Mouse (Mus musculus): ENCODE data around the gene Bnc2. TPM values are rescaled to one million over a fixed set of nuclear protein-coding genes. Genes with fewer than 3 reads are reported as not detected.

Bnc2 gene
- polyA plus RNA-seq, 1 experiment from 2014 or later: 16.8 TPM

- Histone ChIP-seq H3K9me3 (ENCODE audit: control insufficient read depth, low read length) (no peaks in the 10 kb centered on the region), H3K9ac (ENCODE audit: low read length) (no peak overlapping the region), H3K36me3 (ENCODE audit: control insufficient read depth, insufficient read depth, low read length) (no peaks in the 10 kb centered on the region), H3K4me2 (ENCODE audit: low read depth, severe bottlenecking) (no peak overlapping the region), H3K4me3 (ENCODE audit: low read depth, low read length) (no peak overlapping the region), H3K27ac (replicated peaks; ENCODE audit: low read depth, low read length) (no peak overlapping the region), H3K4me1 (ENCODE audit: control insufficient read depth, insufficient read depth, low read length) (peaks cover 15% of the 10 kb centered on the region), H3K27me3 (ENCODE audit: control insufficient read depth, insufficient read depth, low read length) (no peaks in the 10 kb centered on the region)
- ATAC-seq (ENCODE audit: insufficient number of reproducible peaks, low FRiP score, low TSS enrichment, low read depth) (no peak), DNase-seq (ENCODE audit: low spot score) (no peak)
- WGBS: 76% methylated on average over 3 of the region's 3 CpGs
Measured at GRCm38 (mm10) chr4:84621785-84622184, 53.3 kb downstream of the Bnc2 start.

- H3K4me1 ChIP-seq (ENCODE audit: control insufficient read depth, insufficient read depth, low read length): no peaks in the 10 kb centered on the region
- no peaks in the 10 kb centered on the region for H3K9me3 ChIP-seq (ENCODE audit: control insufficient read depth, low read length)
- ATAC-seq (ENCODE audit: insufficient number of reproducible peaks, low FRiP score, low TSS enrichment, low read depth) (no peak), DNase-seq (ENCODE audit: low spot score) (no peak)
- H3K27me3 ChIP-seq (ENCODE audit: control insufficient read depth, insufficient read depth, low read length): no peaks in the 10 kb centered on the region
- H3K4me2 ChIP-seq (ENCODE audit: low read depth, severe bottlenecking): no peak overlapping the region
- no peak overlapping the region for H3K9ac ChIP-seq (ENCODE audit: low read length)
- H3K27ac ChIP-seq (replicated peaks; ENCODE audit: low read depth, low read length): no peak overlapping the region
- WGBS: 58% methylated on average over 4 of the region's 4 CpGs
- no peak overlapping the region for H3K4me3 ChIP-seq (ENCODE audit: low read depth, low read length)
- H3K36me3 ChIP-seq (ENCODE audit: control insufficient read depth, insufficient read depth, low read length): no peaks in the 10 kb centered on the region
Measured at GRCm38 (mm10) chr4:84609861-84610260, 65.2 kb downstream of the Bnc2 start.

- H3K9me3 ChIP-seq (ENCODE audit: control insufficient read depth, low read length): no peaks in the 10 kb centered on the region
- no peak overlapping the region for H3K27ac ChIP-seq (replicated peaks; ENCODE audit: low read depth, low read length)
- no peak overlapping the region for H3K4me3 ChIP-seq (ENCODE audit: low read depth, low read length)
- WGBS: 91% methylated on average over 1 of the region's 1 CpGs
- no peak for ATAC-seq (ENCODE audit: insufficient number of reproducible peaks, low FRiP score, low TSS enrichment, low read depth)
- no peak for DNase-seq (ENCODE audit: low spot score)
- H3K9ac ChIP-seq (ENCODE audit: low read length): no peak overlapping the region
- no peaks in the 10 kb centered on the region for H3K4me1 ChIP-seq (ENCODE audit: control insufficient read depth, insufficient read depth, low read length)
- no peaks in the 10 kb centered on the region for H3K27me3 ChIP-seq (ENCODE audit: control insufficient read depth, insufficient read depth, low read length)
- no peaks in the 10 kb centered on the region for H3K36me3 ChIP-seq (ENCODE audit: control insufficient read depth, insufficient read depth, low read length)
- H3K4me2 ChIP-seq (ENCODE audit: low read depth, severe bottlenecking): no peak overlapping the region
Measured at GRCm38 (mm10) chr4:84604461-84604860, 70.6 kb downstream of the Bnc2 start.

- ATAC-seq (ENCODE audit: insufficient number of reproducible peaks, low FRiP score, low TSS enrichment, low read depth) (no peak), DNase-seq (ENCODE audit: low spot score) (no peak)
- no peak overlapping the region for H3K4me2 ChIP-seq (ENCODE audit: low read depth, severe bottlenecking)
- no peak overlapping the region for H3K9ac ChIP-seq (ENCODE audit: low read length)
- no peaks in the 10 kb centered on the region for H3K9me3 ChIP-seq (ENCODE audit: control insufficient read depth, low read length)
- 29% methylated on average over 6 of the region's 6 CpGs for WGBS
- no peak overlapping the region for H3K27ac ChIP-seq (replicated peaks; ENCODE audit: low read depth, low read length)
- H3K36me3 ChIP-seq (ENCODE audit: control insufficient read depth, insufficient read depth, low read length): no peaks in the 10 kb centered on the region
- no peaks in the 10 kb centered on the region for H3K27me3 ChIP-seq (ENCODE audit: control insufficient read depth, insufficient read depth, low read length)
- no peak overlapping the region for H3K4me3 ChIP-seq (ENCODE audit: low read depth, low read length)
- H3K4me1 ChIP-seq (ENCODE audit: control insufficient read depth, insufficient read depth, low read length): peaks cover 15% of the 10 kb centered on the region; the same call in 1 of the 2 replicates
Measured at GRCm38 (mm10) chr4:84580260-84580952, 94.7 kb downstream of the Bnc2 start.

GRCm38 (mm10) chr4:84578296-84578695, 96.8 kb downstream of the Bnc2 start:
- Histone ChIP-seq H3K4me1 (ENCODE audit: control insufficient read depth, insufficient read depth, low read length) (peaks cover 15% of the 10 kb centered on the region; the same call in 1 of the 2 replicates), H3K4me2 (ENCODE audit: low read depth, severe bottlenecking) (no peak overlapping the region), H3K9ac (ENCODE audit: low read length) (no peak overlapping the region), H3K36me3 (ENCODE audit: control insufficient read depth, insufficient read depth, low read length) (no peaks in the 10 kb centered on the region), H3K27me3 (ENCODE audit: control insufficient read depth, insufficient read depth, low read length) (no peaks in the 10 kb centered on the region), H3K4me3 (ENCODE audit: low read depth, low read length) (no peak overlapping the region), H3K9me3 (ENCODE audit: control insufficient read depth, low read length) (no peaks in the 10 kb centered on the region), H3K27ac (replicated peaks; ENCODE audit: low read depth, low read length) (no peak overlapping the region)
- no peak for DNase-seq (ENCODE audit: low spot score)
- WGBS: 80% methylated on average over 1 of the region's 1 CpGs
- no peak for ATAC-seq (ENCODE audit: insufficient number of reproducible peaks, low FRiP score, low TSS enrichment, low read depth)

GRCm38 (mm10) chr4:84566123-84566522, 109.0 kb downstream of the Bnc2 start:
- no peak overlapping the region for H3K4me3 ChIP-seq (ENCODE audit: low read depth, low read length)
- H3K9ac ChIP-seq (ENCODE audit: low read length): no peak overlapping the region
- H3K9me3 ChIP-seq (ENCODE audit: control insufficient read depth, low read length): no peaks in the 10 kb centered on the region
- no peaks in the 10 kb centered on the region for H3K36me3 ChIP-seq (ENCODE audit: control insufficient read depth, insufficient read depth, low read length)
- DNase-seq (ENCODE audit: low spot score) (no peak), ATAC-seq (ENCODE audit: insufficient number of reproducible peaks, low FRiP score, low TSS enrichment, low read depth) (no peak)
- no peak overlapping the region for H3K4me2 ChIP-seq (ENCODE audit: low read depth, severe bottlenecking)
- 69% methylated on average over 8 of the region's 8 CpGs for WGBS
- no peak overlapping the region for H3K27ac ChIP-seq (replicated peaks; ENCODE audit: low read depth, low read length)
- peaks cover 8% of the 10 kb centered on the region; the same call in 1 of the 2 replicates for H3K4me1 ChIP-seq (ENCODE audit: control insufficient read depth, insufficient read depth, low read length)
- no peaks in the 10 kb centered on the region for H3K27me3 ChIP-seq (ENCODE audit: control insufficient read depth, insufficient read depth, low read length)

GRCm38 (mm10) chr4:84545204-84545871, 129.7 kb downstream of the Bnc2 start:
- Histone ChIP-seq H3K27me3 (ENCODE audit: control insufficient read depth, insufficient read depth, low read length) (no peaks in the 10 kb centered on the region), H3K27ac (replicated peaks; ENCODE audit: low read depth, low read length) (peak overlapping the region; percentile 87), H3K9ac (ENCODE audit: low read length) (peak overlapping the region; percentile 93), H3K4me3 (ENCODE audit: low read depth, low read length) (peak overlapping the region; percentile 55), H3K36me3 (ENCODE audit: control insufficient read depth, insufficient read depth, low read length) (no peaks in the 10 kb centered on the region), H3K4me1 (ENCODE audit: control insufficient read depth, insufficient read depth, low read length) (peaks cover 20% of the 10 kb centered on the region), H3K4me2 (ENCODE audit: low read depth, severe bottlenecking) (peak overlapping the region; percentile 84), H3K9me3 (ENCODE audit: control insufficient read depth, low read length) (no peaks in the 10 kb centered on the region)
- ATAC-seq (ENCODE audit: insufficient number of reproducible peaks, low FRiP score, low TSS enrichment, low read depth): peak; percentile 83
- WGBS: under 1% methylated on average over 60 of the region's 62 CpGs
- peak; percentile 83 for DNase-seq (ENCODE audit: low spot score)

- no peaks in the 10 kb centered on the region for H3K27me3 ChIP-seq (ENCODE audit: control insufficient read depth, insufficient read depth, low read length)
- peak overlapping the region; percentile 84 for H3K4me2 ChIP-seq (ENCODE audit: low read depth, severe bottlenecking)
- H3K9ac ChIP-seq (ENCODE audit: low read length): no peak overlapping the region
- DNase-seq (ENCODE audit: low spot score) (no peak), ATAC-seq (ENCODE audit: insufficient number of reproducible peaks, low FRiP score, low TSS enrichment, low read depth) (no peak)
- H3K4me3 ChIP-seq (ENCODE audit: low read depth, low read length): peak overlapping the region; percentile 55
- H3K4me1 ChIP-seq (ENCODE audit: control insufficient read depth, insufficient read depth, low read length): peaks cover 20% of the 10 kb centered on the region
- no peaks in the 10 kb centered on the region for H3K9me3 ChIP-seq (ENCODE audit: control insufficient read depth, low read length)
- WGBS: 34% methylated on average over 2 of the region's 2 CpGs
- no peak overlapping the region for H3K27ac ChIP-seq (replicated peaks; ENCODE audit: low read depth, low read length)
- no peaks in the 10 kb centered on the region for H3K36me3 ChIP-seq (ENCODE audit: control insufficient read depth, insufficient read depth, low read length)
Measured at GRCm38 (mm10) chr4:84544646-84545045, 130.4 kb downstream of the Bnc2 start.
